Mouse (Mus musculus): ENCODE measurements around the gene Snx29. TPM values are rescaled to one million over a fixed set of nuclear protein-coding genes. Genes with fewer than 3 reads are reported as not detected.

Snx29 gene
- polyA plus RNA-seq, 1 experiment from 2014 or later = 10.0 TPM

DNA sequence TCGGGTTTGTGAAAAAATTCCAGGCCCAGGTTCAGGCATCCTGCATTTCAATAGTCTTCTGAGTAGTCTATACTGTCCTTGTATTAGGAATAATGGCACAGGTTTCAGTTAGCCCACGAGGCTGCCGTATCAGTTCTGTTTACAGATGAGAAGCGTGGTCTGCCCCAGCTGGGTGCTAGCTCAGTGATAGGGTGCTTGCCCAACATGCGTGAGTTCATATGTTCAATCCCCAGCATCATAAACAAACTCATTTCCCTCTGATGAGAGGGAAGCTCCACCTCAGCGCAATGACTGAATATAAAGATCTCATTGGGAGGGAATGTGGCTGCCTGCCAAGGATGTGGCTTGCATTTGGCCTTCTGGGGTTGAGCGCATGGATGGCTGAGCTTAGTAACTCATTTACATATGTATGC, 47.4 kb downstream of the Snx29 start:
- no peaks in the 10 kb centered on the region for H3K4me1 ChIP-seq (ENCODE audit: insufficient read depth, low read depth, low read length)
- TF ChIP-seq CTCF (IDR thresholded peaks at IDR 0.05) = no peak
- no peak for TF ChIP-seq EP300 (IDR thresholded peaks at IDR 0.05)
- H3K27ac ChIP-seq (ENCODE audit: low read length) = no peak overlapping the region
- H3K27me3 ChIP-seq (replicated peaks; ENCODE audit: insufficient read depth, low read length) = no peaks in the 10 kb centered on the region
- no peak overlapping the region for H3K4me2 ChIP-seq (replicated peaks; ENCODE audit: low read depth, low read length)
- ATAC-seq (peak; percentile 41), DNase-seq (ENCODE audit: low spot score) (peak; percentile 50)
- H3K4me3 ChIP-seq (ENCODE audit: low read depth, low read length) = no peak overlapping the region
- no peaks in the 10 kb centered on the region for H3K9me3 ChIP-seq (ENCODE audit: low read length)
- WGBS = 49% methylated on average over 7 of the region's 7 CpGs
- H3K9ac ChIP-seq (replicated peaks; ENCODE audit: low read depth) = no peak overlapping the region
- no peaks in the 10 kb centered on the region for H3K36me3 ChIP-seq (ENCODE audit: insufficient read depth, low read length)

DNA sequence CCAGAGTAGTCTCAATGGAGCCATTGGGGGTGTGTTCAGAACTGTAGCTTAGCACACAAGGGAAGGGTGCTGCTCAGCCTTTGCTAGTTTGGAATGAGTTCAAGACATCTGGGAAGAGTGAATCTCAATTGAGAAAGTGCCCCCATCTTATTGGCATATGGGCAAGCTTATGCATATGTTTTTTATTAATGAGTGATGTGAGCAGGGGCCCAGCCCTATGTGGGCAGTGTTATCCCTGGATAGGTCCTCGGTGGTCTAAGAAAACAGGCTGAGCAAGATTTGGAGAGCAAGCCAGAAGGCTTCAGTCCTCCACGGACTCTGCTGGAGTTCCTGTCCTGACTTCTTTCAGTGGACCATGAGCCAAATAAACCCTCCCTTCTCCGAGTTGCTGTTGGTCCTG, 56.6 kb downstream of the Snx29 start:
- WGBS = 57% methylated on average over 3 of the region's 3 CpGs
- DNase-seq (ENCODE audit: low spot score) (no peak), ATAC-seq (no peak)
- TF ChIP-seq CTCF (IDR thresholded peaks at IDR 0.05) (no peak), EP300 (IDR thresholded peaks at IDR 0.05) (no peak)
- Histone ChIP-seq H3K27ac (ENCODE audit: low read length) (no peak overlapping the region), H3K36me3 (ENCODE audit: insufficient read depth, low read length) (no peaks in the 10 kb centered on the region), H3K4me3 (ENCODE audit: low read depth, low read length) (no peak overlapping the region), H3K9ac (replicated peaks; ENCODE audit: low read depth) (no peak overlapping the region), H3K4me1 (ENCODE audit: insufficient read depth, low read depth, low read length) (no peaks in the 10 kb centered on the region), H3K4me2 (replicated peaks; ENCODE audit: low read depth, low read length) (no peak overlapping the region), H3K9me3 (ENCODE audit: low read length) (no peaks in the 10 kb centered on the region), H3K27me3 (replicated peaks; ENCODE audit: insufficient read depth, low read length) (no peaks in the 10 kb centered on the region)

DNA sequence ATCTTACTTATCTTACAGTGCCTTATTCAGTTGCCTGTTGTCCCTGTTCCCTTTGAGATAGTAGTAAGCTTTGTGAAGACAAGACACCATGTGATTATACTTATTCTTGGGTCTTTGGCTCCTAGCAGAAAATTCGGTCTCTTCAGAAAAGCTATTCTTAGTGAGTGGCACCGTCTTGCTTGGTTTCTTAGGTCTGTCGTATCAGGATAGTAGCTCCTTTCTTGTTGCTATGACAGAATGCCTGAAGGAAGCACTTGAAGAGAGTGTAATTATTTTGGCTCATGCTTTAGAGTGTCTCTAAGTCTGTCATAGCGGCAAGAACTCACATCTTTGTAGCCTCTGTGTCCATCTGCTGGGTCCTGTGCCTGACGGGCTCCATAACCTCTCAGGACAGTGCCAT, 57.3 kb downstream of the Snx29 start:
- no peaks in the 10 kb centered on the region for H3K4me1 ChIP-seq (ENCODE audit: insufficient read depth, low read depth, low read length)
- no peaks in the 10 kb centered on the region for H3K36me3 ChIP-seq (ENCODE audit: insufficient read depth, low read length)
- no peak for ATAC-seq
- no peak overlapping the region for H3K4me3 ChIP-seq (ENCODE audit: low read depth, low read length)
- H3K9ac ChIP-seq (replicated peaks; ENCODE audit: low read depth) = no peak overlapping the region
- no peak overlapping the region for H3K4me2 ChIP-seq (replicated peaks; ENCODE audit: low read depth, low read length)
- H3K9me3 ChIP-seq (ENCODE audit: low read length) = no peaks in the 10 kb centered on the region
- H3K27me3 ChIP-seq (replicated peaks; ENCODE audit: insufficient read depth, low read length) = no peaks in the 10 kb centered on the region
- TF ChIP-seq EP300 (IDR thresholded peaks at IDR 0.05) (no peak), CTCF (IDR thresholded peaks at IDR 0.05) (no peak)
- H3K27ac ChIP-seq (ENCODE audit: low read length) = no peak overlapping the region
- WGBS = 90% methylated on average over 5 of the region's 5 CpGs
- DNase-seq (ENCODE audit: low spot score) = no peak

GRCm38 (mm10) chr16:11380871-11381270, 58.2 kb downstream of the Snx29 start:
- Histone ChIP-seq H3K9me3 (ENCODE audit: low read length) (no peaks in the 10 kb centered on the region), H3K36me3 (ENCODE audit: insufficient read depth, low read length) (no peaks in the 10 kb centered on the region), H3K4me3 (ENCODE audit: low read depth, low read length) (no peak overlapping the region), H3K4me2 (replicated peaks; ENCODE audit: low read depth, low read length) (no peak overlapping the region), H3K27me3 (replicated peaks; ENCODE audit: insufficient read depth, low read length) (no peaks in the 10 kb centered on the region), H3K9ac (replicated peaks; ENCODE audit: low read depth) (no peak overlapping the region), H3K4me1 (ENCODE audit: insufficient read depth, low read depth, low read length) (no peaks in the 10 kb centered on the region), H3K27ac (ENCODE audit: low read length) (no peak overlapping the region)
- ATAC-seq (no peak), DNase-seq (ENCODE audit: low spot score) (no peak)
- 87% methylated on average over 8 of the region's 8 CpGs for WGBS
- TF ChIP-seq EP300 (IDR thresholded peaks at IDR 0.05) = no peak
- no peak for TF ChIP-seq CTCF (IDR thresholded peaks at IDR 0.05)

GRCm38 (mm10) chr16:11384361-11384760, 61.7 kb downstream of the Snx29 start:
- Histone ChIP-seq H3K9ac (replicated peaks; ENCODE audit: low read depth) (no peak overlapping the region), H3K27ac (ENCODE audit: low read length) (no peak overlapping the region), H3K4me2 (replicated peaks; ENCODE audit: low read depth, low read length) (no peak overlapping the region), H3K4me3 (ENCODE audit: low read depth, low read length) (no peak overlapping the region), H3K27me3 (replicated peaks; ENCODE audit: insufficient read depth, low read length) (no peaks in the 10 kb centered on the region), H3K9me3 (ENCODE audit: low read length) (no peaks in the 10 kb centered on the region), H3K36me3 (ENCODE audit: insufficient read depth, low read length) (no peaks in the 10 kb centered on the region), H3K4me1 (ENCODE audit: insufficient read depth, low read depth, low read length) (no peaks in the 10 kb centered on the region)
- TF ChIP-seq CTCF (IDR thresholded peaks at IDR 0.05) (no peak), EP300 (IDR thresholded peaks at IDR 0.05) (no peak)
- DNase-seq (ENCODE audit: low spot score) (no peak), ATAC-seq (no peak)
- 47% methylated on average over 5 of the region's 5 CpGs for WGBS

- H3K27me3 ChIP-seq (replicated peaks; ENCODE audit: insufficient read depth, low read length) = no peaks in the 10 kb centered on the region
- no peak overlapping the region for H3K4me3 ChIP-seq (ENCODE audit: low read depth, low read length)
- no peak overlapping the region for H3K9ac ChIP-seq (replicated peaks; ENCODE audit: low read depth)
- no peak for ATAC-seq
- H3K4me1 ChIP-seq (ENCODE audit: insufficient read depth, low read depth, low read length) = no peaks in the 10 kb centered on the region
- WGBS = 72% methylated on average over 5 of the region's 5 CpGs
- H3K9me3 ChIP-seq (ENCODE audit: low read length) = no peaks in the 10 kb centered on the region
- no peaks in the 10 kb centered on the region for H3K36me3 ChIP-seq (ENCODE audit: insufficient read depth, low read length)
- H3K4me2 ChIP-seq (replicated peaks; ENCODE audit: low read depth, low read length) = no peak overlapping the region
- no peak for DNase-seq (ENCODE audit: low spot score)
- no peak overlapping the region for H3K27ac ChIP-seq (ENCODE audit: low read length)
- no peak for TF ChIP-seq CTCF (IDR thresholded peaks at IDR 0.05)
- TF ChIP-seq EP300 (IDR thresholded peaks at IDR 0.05) = no peak
These were observed 62.4 kb downstream of the Snx29 start for GRCm38 (mm10) chr16:11385150-11385549.

GRCm38 (mm10) chr16:11385798-11386197, 63.1 kb downstream of the Snx29 start:
- DNase-seq (ENCODE audit: low spot score) (no peak), ATAC-seq (no peak)
- Histone ChIP-seq H3K27ac (ENCODE audit: low read length) (no peak overlapping the region), H3K4me2 (replicated peaks; ENCODE audit: low read depth, low read length) (no peak overlapping the region), H3K36me3 (ENCODE audit: insufficient read depth, low read length) (no peaks in the 10 kb centered on the region), H3K4me1 (ENCODE audit: insufficient read depth, low read depth, low read length) (no peaks in the 10 kb centered on the region), H3K27me3 (replicated peaks; ENCODE audit: insufficient read depth, low read length) (no peaks in the 10 kb centered on the region), H3K9ac (replicated peaks; ENCODE audit: low read depth) (no peak overlapping the region), H3K4me3 (ENCODE audit: low read depth, low read length) (no peak overlapping the region), H3K9me3 (ENCODE audit: low read length) (no peaks in the 10 kb centered on the region)
- TF ChIP-seq EP300 (IDR thresholded peaks at IDR 0.05) (no peak), CTCF (IDR thresholded peaks at IDR 0.05) (no peak)
- WGBS = 86% methylated on average over 5 of the region's 5 CpGs
